Mouse (Mus musculus): ENCODE data around the gene Folr2.

- no peak for TF ChIP-seq CTCF (IDR thresholded peaks at IDR 0.05; ENCODE audit: borderline replicate concordance, insufficient read depth, low read depth, low read length)
- no peak for TF ChIP-seq POLR2A (IDR thresholded peaks at IDR 0.05; ENCODE audit: borderline replicate concordance, insufficient read depth, low read length)
These were observed 25.6 kb downstream of the Folr2 start for GRCm38 (mm10) chr7:101831437-101831836.

Measured in cerebellum, adult 2 months (tissue).